Mouse (Mus musculus): ENCODE measurements around the gene Spcs1.

- TF ChIP-seq USF2 (conservative IDR thresholded peaks at IDR 0.05; ENCODE audit: low read depth, low read length) (no peak), POLR2AphosphoS2 (IDR thresholded peaks at IDR 0.05; ENCODE audit: low read depth, low read length) (no peak), GABPA (IDR thresholded peaks at IDR 0.05; ENCODE audit: insufficient replicate concordance, low read depth, low read length) (no peak), CTCF (conservative IDR thresholded peaks at IDR 0.05 in 1 of 2, IDR thresholded peaks at IDR 0.05 in 1 of 2; ENCODE audit: low read depth in 2 of 2, low read length in 2 of 2) (no peak), POLR2A (IDR thresholded peaks at IDR 0.05; ENCODE audit: low read depth, low read length) (no peak), MEF2A (IDR thresholded peaks at IDR 0.05; ENCODE audit: borderline replicate concordance, low read depth, low read length) (no peak), MXI1 (IDR thresholded peaks at IDR 0.05; ENCODE audit: low read depth, low read length) (no peak)
Observed at GRCm38 (mm10) chr14:31045817-31046216, 44.3 kb upstream of the Spcs1 start.

All from CH12.LX (cell line).